Mouse (Mus musculus) forebrain, embryonic 14.5 days (tissue): ENCODE measurements around the gene Tbc1d17. TPM values are rescaled to one million over a fixed set of nuclear protein-coding genes. Genes with fewer than 3 reads are reported as not detected.

Experiments used
- ATAC-seq: fragments of 200-750 bp; cut with Nextera tagmentation; 2 replicates; pipeline ENCODE4 v1.8.0; 2017; ENCODE audit warnings: mild to moderate bottlenecking, moderate library complexity
- DNase-seq: peaks from one replicate; pipeline ENCODE4 v3.0.0-alpha.2; 2015; ENCODE audit warnings: low spot score
- H3K27ac ChIP-seq: fragments of 300-500 bp; sonication (generic); 2 replicates; pipeline ENCODE4 v1.5.1; 2014; ENCODE audit warnings: low read depth, mild to moderate bottlenecking, control low read depth, low read length, moderate library complexity
- H3K27me3 ChIP-seq: fragments of 300-500 bp; sonication (generic); replicated peaks from 2 replicates; pipeline ENCODE4 v1.6.1; 2014; ENCODE audit warnings: low read length, control low read depth, mixed read lengths; ENCODE audit not compliant: control insufficient read depth, insufficient read depth
- H3K36me3 ChIP-seq: fragments of 300-500 bp; sonication (generic); 2 replicates; pipeline ENCODE4 v1.6.1; 2014; ENCODE audit warnings: low read length, control low read depth; ENCODE audit not compliant: control insufficient read depth, insufficient read depth
- H3K4me1 ChIP-seq: fragments of 300-500 bp; sonication (generic); 2 replicates; pipeline ENCODE4 v1.6.1; 2014; ENCODE audit warnings: antibody characterized with exemption, low read length, control low read depth; ENCODE audit not compliant: control insufficient read depth, insufficient read depth
- H3K4me2 ChIP-seq: fragments of 300-500 bp; sonication (generic); 2 replicates; pipeline ENCODE4 v1.6.1; 2014; ENCODE audit warnings: mild to moderate bottlenecking, control low read depth, low read length
- H3K4me3 ChIP-seq: fragments of 300-500 bp; sonication (generic); 2 replicates; pipeline ENCODE4 v1.5.1; 2014; ENCODE audit warnings: low read depth, low read length, control low read depth
- H3K9ac ChIP-seq: fragments of 300-500 bp; sonication (generic); 2 replicates; pipeline ENCODE4 v1.6.1; 2014; ENCODE audit warnings: mild to moderate bottlenecking, low read length, control low read depth, moderate library complexity
- H3K9me3 ChIP-seq: fragments of 300-500 bp; sonication (generic); replicated peaks from 2 replicates; pipeline ENCODE4 v1.6.1; 2016; ENCODE audit warnings: low read length, control low read depth, mixed read lengths; ENCODE audit not compliant: control insufficient read depth
- WGBS: fragments of 180-500 bp; shearing (Covaris S2); extraction: QIAGEN DNeasy Blood & Tissue Kit; methylation state at CpG from one replicate; pipeline ENCODE4 v1.1.7; 2014; 5-methylcytosine and 5-hydroxymethylcytosine counted together
- polyA plus RNA-seq: library from polyadenylated mRNA; unstranded; fragments of >200 nt; fragmentation: Nextera tagmentation; extraction: Ambion mirVana; gene quantifications from 2 replicates; pipeline ENCODE4 v1.2.1, GENCODE M21; 2014

Tbc1d17 gene
- polyA plus RNA-seq: 79.6 and 105 TPM in 2 replicates

DNA sequence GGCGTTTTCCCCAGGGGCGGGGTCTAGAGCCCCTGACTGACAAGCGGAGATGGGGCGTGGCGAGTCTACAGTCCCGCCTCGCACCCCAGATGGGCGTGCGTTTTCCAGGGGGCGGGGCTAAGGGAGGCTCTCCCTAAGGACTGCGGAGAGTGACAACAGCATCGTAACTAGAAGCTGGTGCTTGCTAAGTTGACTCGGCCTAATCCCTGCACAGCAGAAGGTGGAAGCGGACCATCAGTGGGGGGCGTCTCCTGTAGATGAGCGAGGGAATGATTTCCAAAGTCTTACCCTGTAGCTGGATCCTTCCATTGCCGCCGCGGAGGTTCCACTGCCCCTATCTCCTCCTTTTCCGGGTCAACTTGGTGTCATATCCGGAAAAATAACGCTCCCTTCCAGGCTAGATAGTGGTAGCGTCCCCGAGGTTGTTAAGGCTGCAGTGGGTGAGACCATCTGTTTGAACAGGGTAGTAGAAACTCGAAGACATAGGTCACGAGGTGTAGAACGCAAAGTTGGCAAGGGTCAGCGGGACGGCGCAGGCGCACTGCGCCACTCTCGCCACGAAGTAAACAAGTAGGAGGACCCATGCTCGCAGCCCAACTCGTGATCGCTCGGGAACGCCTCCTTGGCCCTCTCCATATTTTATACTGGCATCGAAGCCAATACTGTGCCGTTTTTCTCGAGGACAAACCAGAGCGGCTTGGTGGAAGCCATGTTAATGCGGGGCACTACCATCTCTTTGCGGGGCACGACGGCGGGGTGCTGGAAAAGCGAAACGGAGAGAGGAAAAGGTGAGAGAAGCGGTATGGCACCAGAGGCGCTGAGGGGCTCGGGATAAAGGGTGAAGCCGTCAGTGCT, at the start of gene Tbc1d17, which contains the start of gene Akt1s1:
Tbc1d17 (minus strand) TSS at position 519 of the 855 bp plus-strand sequence.
Akt1s1 (plus strand) TSS at position 431 of the 855 bp plus-strand sequence.
- DNase-seq (peak; percentile 99), ATAC-seq (peak; percentile 86)
- Histone ChIP-seq H3K27ac (peak within 1 kb of the TSS; percentile 97), H3K4me1 (peaks cover 19% of the 10 kb centered on the region), H3K9ac (peak within 1 kb of the TSS; percentile 78), H3K4me2 (peak within 1 kb of the TSS; percentile 85), H3K4me3 (peak within 1 kb of the TSS; percentile 82), H3K36me3 (peaks cover 39% of the 10 kb centered on the region), H3K9me3 (no peaks in the 10 kb centered on the region), H3K27me3 (no peaks in the 10 kb centered on the region)
- under 1% methylated on average over 54 of the region's 54 CpGs for WGBS

DNA sequence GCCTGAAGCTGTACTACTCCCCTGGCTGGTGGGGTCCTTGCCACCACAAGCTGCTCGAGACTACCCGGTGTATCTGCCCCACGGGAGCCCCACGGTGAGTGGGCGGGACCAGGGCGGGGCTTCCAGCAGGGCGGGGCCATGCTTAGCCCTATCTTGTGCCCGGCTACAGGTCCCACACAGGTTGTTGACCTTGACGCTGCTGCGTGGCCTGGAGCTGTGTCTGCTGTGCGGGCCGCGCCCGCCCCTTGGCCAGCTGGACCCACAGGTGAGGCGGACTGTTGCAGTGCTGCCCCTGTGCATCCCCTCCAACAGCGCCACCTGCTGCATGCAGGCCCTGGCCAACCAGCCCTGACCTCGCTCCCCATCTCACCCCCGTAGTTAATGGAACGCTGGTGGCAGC, 49.7 kb upstream of the Tbc1d17 start:
- H3K9me3 ChIP-seq: no peaks in the 10 kb centered on the region
- DNase-seq: no peak
- no peak overlapping the region for H3K9ac ChIP-seq
- H3K4me1 ChIP-seq: peaks cover 18% of the 10 kb centered on the region
- ATAC-seq: no peak
- 34% methylated on average over 19 of the region's 19 CpGs for WGBS
- no peak overlapping the region for H3K4me3 ChIP-seq
- no peak overlapping the region for H3K27ac ChIP-seq
- no peak overlapping the region for H3K4me2 ChIP-seq
- no peaks in the 10 kb centered on the region for H3K27me3 ChIP-seq
- peaks cover 47% of the 10 kb centered on the region for H3K36me3 ChIP-seq

DNA sequence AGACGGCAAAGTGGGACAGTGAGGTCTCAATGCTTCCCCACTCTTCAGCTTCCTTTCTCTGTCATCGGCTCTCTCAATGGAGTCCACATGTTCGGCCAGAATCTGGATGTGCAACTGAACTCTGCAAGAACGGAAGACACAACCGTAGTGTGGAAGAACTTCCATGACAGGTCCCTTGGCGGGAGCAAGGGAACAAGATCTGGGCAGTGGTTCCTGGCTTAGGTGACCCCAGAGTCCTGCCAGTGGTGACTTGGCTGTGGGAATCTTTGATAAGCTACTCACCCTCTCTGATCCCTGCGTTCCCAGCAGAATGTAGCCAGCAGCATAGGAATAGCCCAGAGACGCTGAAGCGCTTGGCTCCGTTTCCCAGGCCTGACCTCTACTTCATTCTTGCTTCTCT, 47.6 kb upstream of the Tbc1d17 start:
- Histone ChIP-seq H3K9me3 (no peaks in the 10 kb centered on the region), H3K27me3 (no peaks in the 10 kb centered on the region), H3K9ac (peak overlapping the region; percentile 79), H3K36me3 (peaks cover 26% of the 10 kb centered on the region), H3K4me2 (peak overlapping the region; percentile 83), H3K27ac (peak overlapping the region; percentile 90), H3K4me3 (peak overlapping the region; percentile 58), H3K4me1 (peaks cover 26% of the 10 kb centered on the region)
- no peak for DNase-seq
- no peak for ATAC-seq
- WGBS: 33% methylated on average over 10 of the region's 10 CpGs

DNA sequence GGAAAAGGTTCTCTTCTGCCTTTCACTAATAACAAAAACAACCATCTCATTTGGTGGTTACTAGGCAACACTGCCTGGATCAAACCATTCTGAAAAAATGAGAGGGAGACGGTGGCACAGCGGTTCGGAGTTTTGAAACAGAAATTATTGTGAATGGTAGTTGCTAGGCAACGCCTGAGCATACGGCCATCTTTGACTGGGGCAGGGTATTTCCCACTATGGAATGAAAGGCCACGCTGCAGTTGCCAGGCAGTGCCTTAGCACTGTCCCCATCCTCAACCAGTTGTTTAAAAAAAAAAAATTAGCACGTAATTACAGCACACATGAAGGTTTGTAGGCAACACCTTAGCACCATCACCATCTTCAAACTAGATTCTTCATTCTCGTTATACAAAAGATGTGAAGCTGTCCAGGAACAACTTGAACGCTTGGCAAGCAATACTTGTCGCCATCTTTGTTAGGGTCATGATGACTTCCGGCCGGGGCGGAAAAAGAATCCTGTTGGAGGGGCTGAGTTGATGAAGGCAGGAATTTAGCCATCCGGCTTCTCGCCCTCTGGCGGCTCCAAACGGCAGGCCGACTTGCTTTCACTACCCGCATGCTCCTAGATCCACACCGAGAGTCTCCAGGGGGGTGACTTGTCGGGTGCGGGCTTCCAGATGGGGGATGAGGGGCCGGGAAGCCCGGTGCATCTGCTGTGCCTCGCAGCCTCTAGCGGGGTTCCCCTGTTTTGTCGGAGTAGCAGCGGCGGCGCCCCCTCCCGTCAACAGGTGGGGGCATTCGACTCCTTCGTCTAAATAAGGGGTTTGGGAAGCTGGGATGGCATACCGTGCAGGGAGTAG, 46.9 kb upstream of the Tbc1d17 start, which contains the start of gene Fuz:
Fuz (plus strand) TSS at position 487 of the 842 bp plus-strand sequence.
- Histone ChIP-seq H3K9ac (peak within 1 kb of the TSS; percentile 79), H3K4me1 (peaks cover 33% of the 10 kb centered on the region), H3K4me3 (peak within 1 kb of the TSS; percentile 58), H3K36me3 (peaks cover 19% of the 10 kb centered on the region), H3K27ac (peak within 1 kb of the TSS; percentile 90), H3K4me2 (peak within 1 kb of the TSS; percentile 83), H3K9me3 (no peaks in the 10 kb centered on the region), H3K27me3 (no peaks in the 10 kb centered on the region)
- ATAC-seq (peak; percentile 75), DNase-seq (peak; percentile 99)
- WGBS: under 1% methylated on average over 34 of the region's 34 CpGs

DNA sequence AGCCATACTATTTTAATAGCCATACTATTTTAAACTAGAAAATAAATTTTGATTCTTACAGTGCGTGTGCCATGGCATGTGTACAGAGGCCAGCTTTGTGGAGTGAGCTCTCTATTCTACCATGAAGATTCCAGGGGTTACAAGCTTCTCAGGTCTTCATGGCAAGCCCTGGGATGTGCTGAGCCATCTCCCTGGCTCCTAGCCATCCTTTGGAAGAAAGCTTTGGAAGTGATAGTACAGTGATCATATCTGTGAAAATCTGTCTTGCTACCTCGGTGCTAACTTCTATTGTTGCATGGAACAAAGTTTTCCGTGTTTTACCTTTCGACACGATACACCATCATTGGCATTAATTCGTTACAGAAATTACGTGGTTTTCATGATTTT, 46.3 kb upstream of the Tbc1d17 start:
- DNase-seq: no peak
- peak overlapping the region; percentile 17; the same call in 1 of the 2 replicates for H3K9ac ChIP-seq
- H3K36me3 ChIP-seq: peaks cover 13% of the 10 kb centered on the region
- H3K4me2 ChIP-seq: peak overlapping the region; percentile 83
- peak overlapping the region; percentile 90 for H3K27ac ChIP-seq
- H3K27me3 ChIP-seq: no peaks in the 10 kb centered on the region
- H3K4me3 ChIP-seq: peak overlapping the region; percentile 58
- WGBS: 11% methylated on average over 7 of the region's 7 CpGs
- no peaks in the 10 kb centered on the region for H3K9me3 ChIP-seq
- H3K4me1 ChIP-seq: peaks cover 38% of the 10 kb centered on the region
- peak; percentile 13; the same call in 1 of the 2 replicates for ATAC-seq

DNA sequence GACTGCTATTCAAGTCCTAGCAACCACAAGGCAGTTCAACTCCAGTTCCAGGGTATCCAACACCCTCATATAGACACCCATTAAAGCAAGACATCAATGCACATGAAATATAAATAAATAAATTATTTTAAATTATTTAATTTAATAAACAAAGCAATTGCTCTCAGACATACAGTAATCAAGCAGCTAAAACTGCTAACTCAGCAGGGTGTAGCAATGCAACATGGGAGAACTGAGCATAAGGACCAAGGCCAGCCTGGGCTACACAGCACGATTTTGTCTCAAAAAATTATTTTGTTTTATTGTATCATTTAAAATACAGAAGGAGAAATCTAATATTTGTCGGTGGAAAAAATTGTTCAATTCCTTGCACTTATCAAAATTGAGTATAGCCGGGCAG, 45.3 kb upstream of the Tbc1d17 start:
- no peak for ATAC-seq
- H3K4me2 ChIP-seq: peak overlapping the region; percentile 94; the same call in 1 of the 2 replicates
- WGBS: 92% methylated on average over 3 of the region's 3 CpGs

DNA sequence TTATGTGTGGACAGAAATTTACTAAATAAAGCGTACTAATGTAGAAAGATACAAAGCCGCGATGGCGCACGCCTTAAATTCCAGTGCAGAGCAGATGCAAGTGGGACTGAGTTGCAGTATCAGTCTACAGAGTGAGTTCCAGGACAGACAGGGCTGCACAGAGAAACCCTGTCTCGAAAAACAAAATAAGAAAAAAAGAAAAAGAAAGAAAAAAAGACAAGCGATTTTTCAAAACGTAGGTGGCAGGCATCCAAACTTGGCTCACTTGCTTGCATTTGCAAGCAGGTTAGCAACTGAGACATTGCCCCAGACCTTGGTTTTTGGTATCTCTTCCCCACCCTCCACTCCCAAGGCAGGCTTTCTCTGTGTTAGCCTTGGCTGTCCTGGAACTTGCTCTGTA, 44.3 kb upstream of the Tbc1d17 start:
- DNase-seq: peak; percentile 77
- Histone ChIP-seq H3K27ac (peak overlapping the region; percentile 90), H3K4me2 (peak overlapping the region; percentile 94), H3K4me3 (peak overlapping the region; percentile 87), H3K9me3 (no peaks in the 10 kb centered on the region), H3K4me1 (peaks cover 38% of the 10 kb centered on the region), H3K36me3 (peaks cover 17% of the 10 kb centered on the region), H3K27me3 (no peaks in the 10 kb centered on the region), H3K9ac (peak overlapping the region; percentile 45)
- 0% methylated on average over 8 of the region's 8 CpGs for WGBS
- no peak for ATAC-seq

More for the DNA sequence above, 45.3 kb upstream of the Tbc1d17 start:
- Histone ChIP-seq H3K9me3 (no peaks in the 10 kb centered on the region), H3K27me3 (no peaks in the 10 kb centered on the region), H3K36me3 (peaks cover 13% of the 10 kb centered on the region), H3K4me3 (no peak overlapping the region), H3K9ac (no peak overlapping the region), H3K27ac (peak overlapping the region; percentile 90; the same call in 1 of the 2 replicates), H3K4me1 (peaks cover 38% of the 10 kb centered on the region)
- DNase-seq: no peak

DNA sequence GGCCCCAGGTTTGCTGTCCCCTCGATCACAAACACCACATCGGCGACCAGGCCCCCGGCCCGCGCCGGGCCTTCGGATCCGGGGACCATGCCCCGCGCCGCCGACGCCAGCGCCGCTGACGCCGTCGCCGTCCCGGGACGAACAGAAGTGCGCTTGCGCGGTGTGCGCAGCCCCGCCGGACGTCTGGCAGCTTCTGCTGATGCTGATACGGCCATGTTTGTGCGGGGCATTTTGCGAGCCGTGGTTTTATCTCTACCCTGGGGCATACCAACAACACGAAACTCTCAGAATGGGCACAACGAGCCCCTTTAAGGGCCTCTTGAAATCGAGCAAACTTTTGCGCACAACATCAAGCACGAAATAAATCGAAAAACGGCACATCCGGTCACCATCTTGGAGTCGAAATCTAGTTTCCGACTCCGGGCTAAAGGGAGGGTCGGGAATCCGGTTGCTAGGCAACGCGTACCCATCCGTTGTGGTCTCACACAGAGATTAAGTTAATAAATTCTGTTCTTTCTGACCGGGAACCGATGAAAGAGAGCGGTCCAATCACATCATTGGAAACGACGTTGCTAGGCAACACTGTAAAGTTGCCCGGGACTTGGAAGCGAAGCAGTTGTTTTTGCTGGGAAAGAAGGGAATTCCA, 43.5 kb upstream of the Tbc1d17 start, which contains the start of gene Med25:
Med25 (minus strand) TSS at position 437 of the 646 bp plus-strand sequence.
- Histone ChIP-seq H3K27me3 (no peaks in the 10 kb centered on the region), H3K9me3 (no peaks in the 10 kb centered on the region), H3K4me1 (peaks cover 38% of the 10 kb centered on the region), H3K4me3 (peak within 1 kb of the TSS; percentile 87), H3K9ac (peak within 1 kb of the TSS; percentile 91), H3K27ac (peak within 1 kb of the TSS; percentile 97), H3K36me3 (peaks cover 23% of the 10 kb centered on the region), H3K4me2 (peak within 1 kb of the TSS; percentile 94)
- peak; percentile 100 for DNase-seq
- peak; percentile 80 for ATAC-seq
- 0% methylated on average over 56 of the region's 56 CpGs for WGBS
